Mouse (Mus musculus): ENCODE data around the gene Cd6. TPM values are rescaled to one million over a fixed set of nuclear protein-coding genes. Genes with fewer than 3 reads are reported as not detected.

Gene Cd6
- 0.30 and 3.1 TPM in 2 replicates for polyA plus RNA-seq (2012; rRNA removed)

DNA sequence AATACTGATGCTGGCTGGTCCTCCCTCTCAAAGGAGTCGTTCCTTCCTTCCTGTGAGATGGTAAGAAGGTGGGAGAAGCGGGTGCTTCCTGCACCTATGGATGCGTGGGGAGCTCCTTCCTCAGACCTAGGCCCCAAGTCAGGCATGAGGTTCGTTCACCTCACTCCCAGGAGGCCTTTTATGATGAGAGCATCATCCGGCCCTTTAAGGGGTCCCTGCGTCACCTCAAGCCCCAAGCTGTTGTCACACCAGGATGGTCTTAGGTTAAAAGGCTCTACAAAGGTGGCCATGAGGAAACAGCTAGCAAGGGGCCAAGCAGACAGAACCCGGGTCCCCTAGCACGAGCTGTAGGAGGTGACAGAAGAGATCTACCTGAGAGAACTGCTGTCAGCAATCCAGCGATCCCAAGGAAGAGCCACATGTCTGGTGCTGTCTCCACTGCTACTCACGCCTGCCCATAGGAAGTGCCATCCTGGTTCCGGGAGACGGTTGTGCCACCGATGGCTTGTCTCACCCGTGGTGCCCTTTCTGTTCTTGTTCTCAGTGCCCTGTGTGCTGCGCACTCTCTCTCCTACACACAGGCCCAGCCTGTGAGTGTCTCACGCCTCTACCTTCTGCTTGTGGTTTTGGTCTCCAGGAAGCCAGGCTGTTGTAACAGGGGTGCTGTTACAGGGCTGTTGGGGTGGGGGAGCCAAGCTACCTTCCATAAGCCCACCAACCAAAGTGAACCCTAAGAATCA, at the start of gene Cd6:
Cd6 (minus strand) TSS at position 623 of the 740 bp plus-strand sequence.
- Histone ChIP-seq H3K36me3 (ENCODE audit: control insufficient read depth, insufficient read depth, low read length) (no peaks in the 10 kb centered on the region), H3K4me3 (ENCODE audit: insufficient read depth, low read depth, low read length) (no peak within 1 kb of the TSS), H3K27ac (ENCODE audit: insufficient read depth, low read depth, low read length) (no peak within 1 kb of the TSS), H3K27me3 (replicated peaks; ENCODE audit: control insufficient read depth, insufficient read depth, low read length) (no peaks in the 10 kb centered on the region), H3K4me1 (ENCODE audit: control insufficient read depth, insufficient read depth, low read length) (no peaks in the 10 kb centered on the region)
- WGBS = 91% methylated on average over 16 of the region's 16 CpGs
- no peak for DNase-seq
- TF ChIP-seq POLR2A (IDR thresholded peaks at IDR 0.05; ENCODE audit: low read depth, low read length) (no peak), CTCF (conservative IDR thresholded peaks at IDR 0.05; ENCODE audit: insufficient read depth, insufficient read length, low read depth, low read length) (no peak)

DNA sequence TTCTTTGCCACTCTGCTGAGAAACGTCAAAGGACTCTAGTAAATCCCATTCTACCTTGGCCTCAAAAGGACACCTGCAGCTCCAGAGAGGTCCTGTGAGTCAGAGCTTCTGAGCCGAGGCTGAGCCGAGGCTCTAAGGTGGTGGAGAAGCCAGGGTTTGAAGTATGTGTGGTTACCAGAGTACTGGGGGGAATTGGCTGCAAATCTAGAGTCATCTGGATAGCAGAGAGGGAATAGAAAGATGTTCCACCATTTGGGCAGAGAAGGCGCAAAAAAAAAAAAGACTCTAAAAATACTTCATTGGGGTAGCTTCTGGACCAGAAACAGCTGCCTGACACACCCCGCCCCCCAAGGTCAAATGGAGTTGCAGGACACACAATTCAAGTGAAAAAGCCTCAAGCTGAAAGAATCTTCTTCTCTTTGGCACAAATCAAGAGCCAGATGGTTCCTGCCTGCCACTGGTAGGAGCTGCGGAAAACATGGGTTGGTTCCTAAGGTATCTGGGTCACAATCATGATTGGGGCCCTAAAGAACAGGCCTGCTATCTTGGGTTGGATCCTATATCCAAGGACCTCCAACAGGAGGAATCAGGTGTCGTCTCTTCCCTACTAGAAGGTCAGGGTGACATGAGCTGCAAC, 48.5 kb upstream of the Cd6 start:
- Histone ChIP-seq H3K27ac (ENCODE audit: insufficient read depth, low read depth, low read length) (no peak overlapping the region), H3K36me3 (ENCODE audit: control insufficient read depth, insufficient read depth, low read length) (peaks cover under 1% of the 10 kb centered on the region; the same call in 1 of the 2 replicates), H3K4me1 (ENCODE audit: control insufficient read depth, insufficient read depth, low read length) (no peaks in the 10 kb centered on the region; the same call in 1 of the 2 replicates), H3K4me3 (ENCODE audit: insufficient read depth, low read depth, low read length) (no peak overlapping the region), H3K27me3 (replicated peaks; ENCODE audit: control insufficient read depth, insufficient read depth, low read length) (no peaks in the 10 kb centered on the region)
- DNase-seq = peak; percentile 8
- TF ChIP-seq POLR2A (IDR thresholded peaks at IDR 0.05; ENCODE audit: low read depth, low read length) (no peak), CTCF (conservative IDR thresholded peaks at IDR 0.05; ENCODE audit: insufficient read depth, insufficient read length, low read depth, low read length) (no peak)
- 79% methylated on average over 7 of the region's 7 CpGs for WGBS

- WGBS = 68% methylated on average over 14 of the region's 14 CpGs
- peaks cover 4% of the 10 kb centered on the region; the same call in 1 of the 2 replicates for H3K4me1 ChIP-seq (ENCODE audit: control insufficient read depth, insufficient read depth, low read length)
- H3K27me3 ChIP-seq (replicated peaks; ENCODE audit: control insufficient read depth, insufficient read depth, low read length) = no peaks in the 10 kb centered on the region
- no peak overlapping the region for H3K27ac ChIP-seq (ENCODE audit: insufficient read depth, low read depth, low read length)
- H3K4me3 ChIP-seq (ENCODE audit: insufficient read depth, low read depth, low read length) = no peak overlapping the region
- TF ChIP-seq POLR2A (IDR thresholded peaks at IDR 0.05; ENCODE audit: low read depth, low read length) = no peak
- no peak for TF ChIP-seq CTCF (conservative IDR thresholded peaks at IDR 0.05; ENCODE audit: insufficient read depth, insufficient read length, low read depth, low read length)
- H3K36me3 ChIP-seq (ENCODE audit: control insufficient read depth, insufficient read depth, low read length) = peaks cover 4% of the 10 kb centered on the region
- no peak for DNase-seq
Observed at GRCm38 (mm10) chr19:10871328-10871961, 41.6 kb upstream of the Cd6 start.

DNA sequence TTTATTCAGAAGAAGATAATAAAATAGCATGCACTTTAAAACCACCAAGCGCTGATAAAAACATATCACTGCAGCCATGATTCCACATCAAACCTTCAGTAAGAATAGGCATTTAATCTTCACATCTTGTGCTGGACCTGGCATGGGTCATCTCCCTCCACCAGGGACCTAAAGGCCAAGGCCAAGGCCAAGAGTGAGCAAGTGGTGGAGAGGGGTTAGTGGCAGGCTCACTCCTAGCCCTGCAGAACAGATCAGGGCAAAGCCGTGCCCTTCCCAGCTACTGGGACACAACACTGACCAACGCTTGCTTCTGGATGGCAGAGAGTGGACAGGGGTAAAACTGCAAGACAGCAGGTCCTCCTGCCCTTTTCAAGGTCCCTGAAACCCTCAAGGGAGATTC, 40.8 kb upstream of the Cd6 start:
- H3K27ac ChIP-seq (ENCODE audit: insufficient read depth, low read depth, low read length) = no peak overlapping the region
- WGBS = 89% methylated on average over 3 of the region's 3 CpGs

DNA sequence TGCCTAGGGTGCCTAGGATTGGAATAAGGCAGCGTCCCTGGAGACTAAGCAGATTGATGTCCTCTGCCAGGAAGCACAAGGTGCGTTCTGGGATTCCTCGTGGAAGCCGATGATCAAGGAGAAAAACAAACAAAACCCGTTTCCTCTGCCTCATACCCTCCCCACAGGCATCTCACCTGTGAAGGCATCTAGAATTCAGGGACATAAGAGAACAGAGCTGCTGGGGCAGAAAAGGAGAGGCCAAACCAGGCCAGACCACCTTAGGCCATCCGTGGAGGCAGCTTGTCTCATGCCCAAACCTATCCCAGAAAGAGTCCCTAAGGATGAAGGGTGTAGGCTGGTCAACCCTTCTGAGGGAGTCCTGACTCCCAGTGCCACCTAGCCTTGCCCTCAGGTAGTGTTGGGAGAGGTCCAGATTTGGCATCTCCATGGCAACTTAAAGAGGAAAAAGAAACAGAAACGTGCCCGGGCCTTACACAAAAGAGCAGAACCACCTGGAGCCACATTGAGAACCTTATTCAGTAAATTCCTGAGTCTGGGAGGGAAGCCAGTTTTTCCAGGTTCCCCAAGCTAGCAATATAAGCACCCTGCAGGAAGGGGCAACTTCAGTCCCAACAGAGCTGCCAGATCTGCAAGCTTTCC, 40.1 kb upstream of the Cd6 start, which contains the start of gene Tmem132a:
Tmem132a (minus strand) TSS at position 55 of the 642 bp plus-strand sequence.
- H3K36me3 ChIP-seq (ENCODE audit: control insufficient read depth, insufficient read depth, low read length) = peaks cover 4% of the 10 kb centered on the region
- 10% methylated on average over 8 of the region's 8 CpGs for WGBS
- H3K4me1 ChIP-seq (ENCODE audit: control insufficient read depth, insufficient read depth, low read length) = peaks cover 4% of the 10 kb centered on the region; the same call in 1 of the 2 replicates
- peak within 1 kb of the TSS; percentile 57 for H3K4me3 ChIP-seq (ENCODE audit: insufficient read depth, low read depth, low read length)
- peak; percentile 46 for DNase-seq
- H3K27ac ChIP-seq (ENCODE audit: insufficient read depth, low read depth, low read length) = no peak within 1 kb of the TSS
- no peak for TF ChIP-seq CTCF (conservative IDR thresholded peaks at IDR 0.05; ENCODE audit: insufficient read depth, insufficient read length, low read depth, low read length)
- TF ChIP-seq POLR2A (IDR thresholded peaks at IDR 0.05; ENCODE audit: low read depth, low read length) = no peak
- no peaks in the 10 kb centered on the region for H3K27me3 ChIP-seq (replicated peaks; ENCODE audit: control insufficient read depth, insufficient read depth, low read length)

More for the DNA sequence above, 40.8 kb upstream of the Cd6 start:
- DNase-seq = no peak
- peaks cover 4% of the 10 kb centered on the region; the same call in 1 of the 2 replicates for H3K4me1 ChIP-seq (ENCODE audit: control insufficient read depth, insufficient read depth, low read length)
- no peak overlapping the region for H3K4me3 ChIP-seq (ENCODE audit: insufficient read depth, low read depth, low read length)
- H3K27me3 ChIP-seq (replicated peaks; ENCODE audit: control insufficient read depth, insufficient read depth, low read length) = no peaks in the 10 kb centered on the region
- no peak for TF ChIP-seq CTCF (conservative IDR thresholded peaks at IDR 0.05; ENCODE audit: insufficient read depth, insufficient read length, low read depth, low read length)
- no peak for TF ChIP-seq POLR2A (IDR thresholded peaks at IDR 0.05; ENCODE audit: low read depth, low read length)
- peaks cover 4% of the 10 kb centered on the region for H3K36me3 ChIP-seq (ENCODE audit: control insufficient read depth, insufficient read depth, low read length)

DNA sequence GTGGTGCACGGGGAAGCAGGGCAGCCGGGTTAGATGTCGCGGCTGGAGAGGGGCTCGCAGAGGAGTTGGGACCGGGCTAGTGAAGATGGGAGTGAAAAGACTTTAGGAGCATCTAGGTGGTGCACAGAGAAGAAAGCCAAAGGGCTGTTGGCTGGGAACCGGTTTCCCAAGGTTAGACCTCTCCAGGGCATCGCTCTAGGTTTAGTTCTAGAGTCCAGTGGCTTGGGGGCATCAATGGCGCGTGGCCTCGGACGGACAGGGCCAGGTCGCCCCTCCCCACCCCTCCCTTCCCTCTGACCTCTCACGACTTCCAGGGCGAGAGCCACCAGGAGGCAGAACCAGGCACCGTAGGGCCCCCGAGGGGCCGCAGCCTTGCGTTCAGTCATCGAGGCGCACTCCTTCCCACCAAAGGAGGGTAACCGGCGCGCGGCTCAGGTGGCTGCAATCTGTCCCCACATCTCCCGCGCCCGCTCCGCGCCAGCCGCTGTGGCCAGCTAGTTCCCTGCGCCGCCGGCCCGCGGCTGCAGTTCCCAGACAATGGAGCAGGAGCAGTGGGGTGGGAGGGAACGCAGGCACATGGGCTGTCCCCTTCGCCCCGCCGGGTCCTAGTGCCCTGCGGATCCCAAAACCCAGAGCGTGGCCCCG, 39.5 kb upstream of the Cd6 start:
- under 1% methylated on average over 43 of the region's 43 CpGs for WGBS
- peak; percentile 83 for DNase-seq
- no peaks in the 10 kb centered on the region for H3K27me3 ChIP-seq (replicated peaks; ENCODE audit: control insufficient read depth, insufficient read depth, low read length)
- H3K4me1 ChIP-seq (ENCODE audit: control insufficient read depth, insufficient read depth, low read length) = peaks cover 4% of the 10 kb centered on the region; the same call in 1 of the 2 replicates
- TF ChIP-seq POLR2A (IDR thresholded peaks at IDR 0.05; ENCODE audit: low read depth, low read length) (peak; percentile 37), CTCF (conservative IDR thresholded peaks at IDR 0.05; ENCODE audit: insufficient read depth, insufficient read length, low read depth, low read length) (no peak)
- no peak overlapping the region for H3K27ac ChIP-seq (ENCODE audit: insufficient read depth, low read depth, low read length)
- H3K36me3 ChIP-seq (ENCODE audit: control insufficient read depth, insufficient read depth, low read length) = peaks cover 4% of the 10 kb centered on the region
- H3K4me3 ChIP-seq (ENCODE audit: insufficient read depth, low read depth, low read length) = peak overlapping the region; percentile 57
